Mouse (Mus musculus) retina, postnatal 7 days (tissue): Measurements from ENCODE around the gene Tex22.

Source experiments
- DNase-seq: peaks from one replicate; pipeline ENCODE4 v3.0.0-alpha.2; 2012; ENCODE audit warnings: low read depth, low spot score

The Tex22 gene

GRCm38 (mm10) chr12:113101251-113101960 is 27.1 kb downstream of the Tex22 start:
- no peak for DNase-seq

- no peak for DNase-seq
Measured at GRCm38 (mm10) chr12:113102461-113102860, 28.2 kb downstream of the Tex22 start.

- no peak for DNase-seq
Measured at GRCm38 (mm10) chr12:113103846-113104451, 29.6 kb downstream of the Tex22 start.

GRCm38 (mm10) chr12:113106386-113106785 is 32.1 kb downstream of the Tex22 start:
- DNase-seq: no peak

- DNase-seq: no peak
Measured at GRCm38 (mm10) chr12:113107431-113108124, 33.3 kb downstream of the Tex22 start.

GRCm38 (mm10) chr12:113108528-113109283 is 34.4 kb downstream of the Tex22 start:
- no peak for DNase-seq

- DNase-seq: no peak
Measured at GRCm38 (mm10) chr12:113109801-113110200, 35.5 kb downstream of the Tex22 start.

- DNase-seq: no peak
Measured at GRCm38 (mm10) chr12:113114141-113114540, 39.8 kb downstream of the Tex22 start.

GRCm38 (mm10) chr12:113114856-113115538 is 40.7 kb downstream of the Tex22 start:
- DNase-seq: no peak

GRCm38 (mm10) chr12:113119516-113120410 is 45.5 kb downstream of the Tex22 start:
- DNase-seq: peak; percentile 76

GRCm38 (mm10) chr12:113124726-113125125 is 50.4 kb downstream of the Tex22 start:
- DNase-seq: no peak

GRCm38 (mm10) chr12:113130732-113131131 is 56.4 kb downstream of the Tex22 start:
- no peak for DNase-seq

- DNase-seq: no peak
Measured at GRCm38 (mm10) chr12:113131601-113132000, 57.3 kb downstream of the Tex22 start.

- DNase-seq: no peak
Measured at GRCm38 (mm10) chr12:113132567-113132966, 58.3 kb downstream of the Tex22 start.

GRCm38 (mm10) chr12:113133260-113133659 is 59.0 kb downstream of the Tex22 start:
- no peak for DNase-seq

- DNase-seq: no peak
Measured at GRCm38 (mm10) chr12:113133861-113134403, 59.6 kb downstream of the Tex22 start.

GRCm38 (mm10) chr12:113134502-113134901 is 60.2 kb downstream of the Tex22 start:
- DNase-seq: no peak

GRCm38 (mm10) chr12:113135401-113135800 is 61.1 kb downstream of the Tex22 start:
- no peak for DNase-seq

GRCm38 (mm10) chr12:113136492-113137020 is 62.3 kb downstream of the Tex22 start:
- no peak for DNase-seq
